Mouse (Mus musculus): Measurements from ENCODE around the gene Afap1l2.

- TF ChIP-seq CTCF (conservative IDR thresholded peaks at IDR 0.05; ENCODE audit: insufficient read depth, insufficient read length, low read depth, low read length) (no peak), POLR2A (IDR thresholded peaks at IDR 0.05; ENCODE audit: low read depth, low read length) (no peak)
Measured at GRCm38 (mm10) chr19:56980803-56981202, 27.2 kb downstream of the Afap1l2 start.
